Mouse (Mus musculus): Measurements from ENCODE around the gene Frem2. TPM values are rescaled to one million over a fixed set of nuclear protein-coding genes. Genes with fewer than 3 reads are reported as not detected.

Gene Frem2
- 1 to 10 TPM in 1 of 2 experiments, under 1 TPM in 1; 0.94 to 3.9 TPM for total RNA-seq (2021)
- long read RNA-seq, experiment 1, partial matches to known transcripts, result 1 of 3 reads
- long read RNA-seq, experiment 1, other reads (novel, unspliced or antisense), result 2 of 3 reads
- long read RNA-seq, experiment 2, partial matches to known transcripts, result 1 of 3 reads
- long read RNA-seq, experiment 2, other reads (novel, unspliced or antisense), result 2 of 3 reads

- intact Hi-C loops (cut with DNase I), result loop anchor here (2.0 to 5.0 kb wide), 2 partner anchors 66 to 130 kb away; no protein-coding TSS in a partner anchor
- peak within 1 kb of the TSS; percentile 85 for H3K4me3 ChIP-seq
- peak; percentile 80 for DNase-seq
- peak within 1 kb of the TSS; percentile 29; the same call in 1 of the 2 replicates for H3K27ac ChIP-seq
- TF ChIP-seq CTCF (IDR thresholded peaks at IDR 0.05), result no peak
Observed at GRCm38 (mm10) chr3:53656878-53657561, at the start of gene Frem2. Frem2 (minus strand) TSS chr3:53657355.

GRCm38 (mm10) chr3:53705992-53706495 lies 48.9 kb upstream of the Frem2 start:
- intact Hi-C loops (cut with DNase I), result no loop called here
- TF ChIP-seq CTCF (IDR thresholded peaks at IDR 0.05), result no peak
- no peak overlapping the region for H3K27ac ChIP-seq
- no peak for DNase-seq
- no peak overlapping the region for H3K4me3 ChIP-seq

- no peak for TF ChIP-seq CTCF (IDR thresholded peaks at IDR 0.05)
- peak; percentile 28 for DNase-seq
- peak overlapping the region; percentile 50 for H3K4me3 ChIP-seq
- H3K27ac ChIP-seq, result no peak overlapping the region
- intact Hi-C loops (cut with DNase I), result no loop called here
Observed at GRCm38 (mm10) chr3:53703126-53703505, 46.0 kb upstream of the Frem2 start.

GRCm38 (mm10) chr3:53702421-53703125 lies 45.4 kb upstream of the Frem2 start:
- Histone ChIP-seq H3K27ac (no peak overlapping the region), H3K4me3 (peak overlapping the region; percentile 50)
- no peak for TF ChIP-seq CTCF (IDR thresholded peaks at IDR 0.05)
- DNase-seq, result no peak
- intact Hi-C loops (cut with DNase I), result no loop called here

- no peak for DNase-seq
- Histone ChIP-seq H3K27ac (no peak overlapping the region), H3K4me3 (no peak overlapping the region)
- no peak for TF ChIP-seq CTCF (IDR thresholded peaks at IDR 0.05)
- intact Hi-C loops (cut with DNase I), result no loop called here
Observed at GRCm38 (mm10) chr3:53701940-53702339, 44.8 kb upstream of the Frem2 start.

GRCm38 (mm10) chr3:53687776-53688175 lies 30.6 kb upstream of the Frem2 start:
- intact Hi-C loops (cut with DNase I), result no loop called here

GRCm38 (mm10) chr3:53682244-53682643 lies 25.1 kb upstream of the Frem2 start:
- Histone ChIP-seq H3K27ac (no peak overlapping the region), H3K4me3 (no peak overlapping the region)
- no peak for DNase-seq
- intact Hi-C loops (cut with DNase I), result no loop called here
- no peak for TF ChIP-seq CTCF (IDR thresholded peaks at IDR 0.05)

More at GRCm38 (mm10) chr3:53687776-53688175, 30.6 kb upstream of the Frem2 start:
- Histone ChIP-seq H3K27ac (no peak overlapping the region), H3K4me3 (no peak overlapping the region)
- no peak for DNase-seq
- TF ChIP-seq CTCF (IDR thresholded peaks at IDR 0.05), result no peak

GRCm38 (mm10) chr3:53680816-53681215 lies 23.7 kb upstream of the Frem2 start:
- no peak overlapping the region for H3K4me3 ChIP-seq
- intact Hi-C loops (cut with DNase I), result no loop called here
- no peak for TF ChIP-seq CTCF (IDR thresholded peaks at IDR 0.05)
- no peak overlapping the region for H3K27ac ChIP-seq
- DNase-seq, result no peak

GRCm38 (mm10) chr3:53674225-53674624 lies 17.1 kb upstream of the Frem2 start:
- DNase-seq, result no peak
- Histone ChIP-seq H3K27ac (no peak overlapping the region), H3K4me3 (no peak overlapping the region)
- intact Hi-C loops (cut with DNase I), result no loop called here
- TF ChIP-seq CTCF (IDR thresholded peaks at IDR 0.05), result no peak

GRCm38 (mm10) chr3:53669736-53670135 lies 12.6 kb upstream of the Frem2 start:
- no peak for DNase-seq
- no peak overlapping the region for H3K4me3 ChIP-seq
- peak overlapping the region; percentile 13; the same call in 1 of the 2 replicates for H3K27ac ChIP-seq
- TF ChIP-seq CTCF (IDR thresholded peaks at IDR 0.05), result no peak
- intact Hi-C loops (cut with DNase I), result no loop called here

GRCm38 (mm10) chr3:53657744-53658534 lies 784 bp upstream of the Frem2 start:
- DNase-seq, result peak; percentile 36
- intact Hi-C loops (cut with DNase I), result loop anchor here (2.0 to 5.0 kb wide), 2 partner anchors 67 to 131 kb away; no protein-coding TSS in a partner anchor
- TF ChIP-seq CTCF (IDR thresholded peaks at IDR 0.05), result peak; percentile 65
- H3K27ac ChIP-seq, result no peak overlapping the region
- peak overlapping the region; percentile 85 for H3K4me3 ChIP-seq

GRCm38 (mm10) chr3:53656328-53656877 lies 752 bp downstream of the Frem2 start:
- Histone ChIP-seq H3K4me3 (peak overlapping the region; percentile 85), H3K27ac (peak overlapping the region; percentile 29; the same call in 1 of the 2 replicates)
- no peak for DNase-seq
- intact Hi-C loops (cut with DNase I), result loop anchor here (2.0 to 5.0 kb wide), 2 partner anchors 66 to 129 kb away; no protein-coding TSS in a partner anchor
- no peak for TF ChIP-seq CTCF (IDR thresholded peaks at IDR 0.05)

Measured in gastrocnemius, adult 2 months (tissue).